Mouse (Mus musculus): ENCODE measurements at regions not wholly inside any gene's neighbourhood (a gene's known extent, or its start where the extent isn't known, plus 50 kb on each side); places are given as distances from the start of the nearest gene placed in this dataset.

GRCm38 (mm10) chr8:34473769-34474168 lies 362.2 kb upstream of the Gm10131 start:
- H3K27ac ChIP-seq (ENCODE audit: insufficient read depth, low read depth, low read length) = no peak overlapping the region
- H3K4me3 ChIP-seq (ENCODE audit: insufficient read depth, low read depth, low read length) = no peak overlapping the region
- 90% methylated on average over 10 of the region's 10 CpGs for WGBS
- TF ChIP-seq POLR2A (IDR thresholded peaks at IDR 0.05; ENCODE audit: insufficient read depth, low read depth, low read length) (no peak), CTCF (IDR thresholded peaks at IDR 0.05; ENCODE audit: insufficient read depth, low read depth, low read length) (no peak)
- H3K4me1 ChIP-seq (ENCODE audit: control insufficient read depth, insufficient read depth, low read length) = peaks cover 5% of the 10 kb centered on the region; the same call in 1 of the 2 replicates

GRCm38 (mm10) chr8:34473301-34473700 lies 361.8 kb upstream of the Gm10131 start:
- H3K4me1 ChIP-seq (ENCODE audit: control insufficient read depth, insufficient read depth, low read length) = peaks cover 5% of the 10 kb centered on the region; the same call in 1 of the 2 replicates
- H3K4me3 ChIP-seq (ENCODE audit: insufficient read depth, low read depth, low read length) = no peak overlapping the region
- no peak overlapping the region for H3K27ac ChIP-seq (ENCODE audit: insufficient read depth, low read depth, low read length)
- TF ChIP-seq POLR2A (IDR thresholded peaks at IDR 0.05; ENCODE audit: insufficient read depth, low read depth, low read length) (no peak), CTCF (IDR thresholded peaks at IDR 0.05; ENCODE audit: insufficient read depth, low read depth, low read length) (no peak)
- 84% methylated on average over 1 of the region's 1 CpGs for WGBS

- TF ChIP-seq POLR2A (IDR thresholded peaks at IDR 0.05; ENCODE audit: insufficient read depth, low read depth, low read length) (no peak), CTCF (IDR thresholded peaks at IDR 0.05; ENCODE audit: insufficient read depth, low read depth, low read length) (no peak)
- H3K4me1 ChIP-seq (ENCODE audit: control insufficient read depth, insufficient read depth, low read length) = peaks cover 5% of the 10 kb centered on the region; the same call in 1 of the 2 replicates
- no peak overlapping the region for H3K4me3 ChIP-seq (ENCODE audit: insufficient read depth, low read depth, low read length)
- 18% methylated on average over 6 of the region's 6 CpGs for WGBS
- H3K27ac ChIP-seq (ENCODE audit: insufficient read depth, low read depth, low read length) = no peak overlapping the region
Observed at GRCm38 (mm10) chr8:34472846-34473245, 361.3 kb upstream of the Gm10131 start.

GRCm38 (mm10) chr8:34472434-34472833 lies 360.9 kb upstream of the Gm10131 start:
- Histone ChIP-seq H3K4me3 (ENCODE audit: insufficient read depth, low read depth, low read length) (no peak overlapping the region), H3K4me1 (ENCODE audit: control insufficient read depth, insufficient read depth, low read length) (peaks cover 5% of the 10 kb centered on the region; the same call in 1 of the 2 replicates), H3K27ac (ENCODE audit: insufficient read depth, low read depth, low read length) (no peak overlapping the region)
- 40% methylated on average over 8 of the region's 8 CpGs for WGBS
- TF ChIP-seq CTCF (IDR thresholded peaks at IDR 0.05; ENCODE audit: insufficient read depth, low read depth, low read length) (no peak), POLR2A (IDR thresholded peaks at IDR 0.05; ENCODE audit: insufficient read depth, low read depth, low read length) (no peak)

GRCm38 (mm10) chr8:34469091-34469490 lies 357.6 kb upstream of the Gm10131 start:
- peaks cover 5% of the 10 kb centered on the region; the same call in 1 of the 2 replicates for H3K4me1 ChIP-seq (ENCODE audit: control insufficient read depth, insufficient read depth, low read length)
- WGBS = 57% methylated on average over 2 of the region's 2 CpGs
- no peak overlapping the region for H3K27ac ChIP-seq (ENCODE audit: insufficient read depth, low read depth, low read length)
- H3K4me3 ChIP-seq (ENCODE audit: insufficient read depth, low read depth, low read length) = no peak overlapping the region
- TF ChIP-seq POLR2A (IDR thresholded peaks at IDR 0.05; ENCODE audit: insufficient read depth, low read depth, low read length) (no peak), CTCF (IDR thresholded peaks at IDR 0.05; ENCODE audit: insufficient read depth, low read depth, low read length) (no peak)

GRCm38 (mm10) chr8:34466786-34467364 lies 355.3 kb upstream of the Gm10131 start:
- H3K4me3 ChIP-seq (ENCODE audit: insufficient read depth, low read depth, low read length) = no peak overlapping the region
- no peak overlapping the region for H3K27ac ChIP-seq (ENCODE audit: insufficient read depth, low read depth, low read length)
- no peaks in the 10 kb centered on the region for H3K4me1 ChIP-seq (ENCODE audit: control insufficient read depth, insufficient read depth, low read length)
- TF ChIP-seq POLR2A (IDR thresholded peaks at IDR 0.05; ENCODE audit: insufficient read depth, low read depth, low read length) (no peak), CTCF (IDR thresholded peaks at IDR 0.05; ENCODE audit: insufficient read depth, low read depth, low read length) (no peak)
- WGBS = 53% methylated on average over 5 of the region's 5 CpGs

DNA sequence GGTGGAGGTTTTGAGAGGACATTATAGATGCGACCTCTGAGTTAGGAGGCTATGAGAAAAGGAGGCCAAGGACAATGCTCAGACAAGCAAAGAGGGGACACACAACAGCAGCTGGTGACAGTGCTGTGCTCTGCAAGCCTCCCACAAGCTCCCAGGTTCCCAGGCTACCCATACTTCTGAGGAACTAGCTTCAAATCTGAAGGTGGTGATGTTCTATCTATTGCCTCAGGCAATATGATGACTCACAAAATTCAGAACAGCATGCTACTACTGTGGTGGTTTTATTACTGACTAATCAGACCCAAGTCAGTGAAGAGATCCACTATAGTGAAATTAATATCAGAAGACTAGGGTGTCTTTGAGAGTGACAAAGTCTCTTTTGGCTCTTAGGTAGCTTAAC lies 353.9 kb upstream of the Gm10131 start:
- Histone ChIP-seq H3K27ac (ENCODE audit: insufficient read depth, low read depth, low read length) (no peak overlapping the region), H3K4me1 (ENCODE audit: control insufficient read depth, insufficient read depth, low read length) (no peaks in the 10 kb centered on the region), H3K4me3 (ENCODE audit: insufficient read depth, low read depth, low read length) (no peak overlapping the region)
- WGBS = 100% methylated on average over 1 of the region's 1 CpGs
- no peak for TF ChIP-seq CTCF (IDR thresholded peaks at IDR 0.05; ENCODE audit: insufficient read depth, low read depth, low read length)
- TF ChIP-seq POLR2A (IDR thresholded peaks at IDR 0.05; ENCODE audit: insufficient read depth, low read depth, low read length) = no peak

DNA sequence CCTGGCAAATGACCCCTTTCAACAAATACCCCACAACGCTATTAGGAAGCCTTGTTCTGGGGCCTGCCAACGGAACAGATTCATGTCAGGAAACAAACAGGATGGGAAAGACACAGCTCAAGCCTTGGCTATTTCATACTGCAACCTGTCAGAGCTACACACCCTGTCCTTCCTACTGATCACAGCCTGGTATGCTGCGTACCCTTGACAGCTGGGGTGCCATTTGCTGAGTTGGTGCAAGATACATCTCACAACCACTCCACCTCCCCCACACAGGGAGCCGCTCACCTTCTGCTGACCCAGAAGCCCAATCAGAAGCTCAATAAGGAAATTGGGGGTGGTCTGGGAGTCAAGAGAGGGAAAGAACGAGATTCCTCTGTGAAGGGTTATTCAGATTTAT lies 350.7 kb upstream of the Gm10131 start:
- Histone ChIP-seq H3K27ac (ENCODE audit: insufficient read depth, low read depth, low read length) (no peak overlapping the region), H3K4me3 (ENCODE audit: insufficient read depth, low read depth, low read length) (no peak overlapping the region), H3K4me1 (ENCODE audit: control insufficient read depth, insufficient read depth, low read length) (no peaks in the 10 kb centered on the region)
- WGBS = 91% methylated on average over 5 of the region's 5 CpGs
- TF ChIP-seq CTCF (IDR thresholded peaks at IDR 0.05; ENCODE audit: insufficient read depth, low read depth, low read length) = no peak

- H3K4me1 ChIP-seq (ENCODE audit: control insufficient read depth, insufficient read depth, low read length) = no peaks in the 10 kb centered on the region
- no peak overlapping the region for H3K27ac ChIP-seq (ENCODE audit: insufficient read depth, low read depth, low read length)
- no peak overlapping the region for H3K4me3 ChIP-seq (ENCODE audit: insufficient read depth, low read depth, low read length)
- no peak for TF ChIP-seq CTCF (IDR thresholded peaks at IDR 0.05; ENCODE audit: insufficient read depth, low read depth, low read length)
- TF ChIP-seq POLR2A (IDR thresholded peaks at IDR 0.05; ENCODE audit: insufficient read depth, low read depth, low read length) = no peak
- 91% methylated on average over 8 of the region's 8 CpGs for WGBS
Observed at GRCm38 (mm10) chr8:34458300-34458699, 346.8 kb upstream of the Gm10131 start.

- Histone ChIP-seq H3K4me1 (ENCODE audit: control insufficient read depth, insufficient read depth, low read length) (no peaks in the 10 kb centered on the region), H3K4me3 (ENCODE audit: insufficient read depth, low read depth, low read length) (no peak overlapping the region), H3K27ac (ENCODE audit: insufficient read depth, low read depth, low read length) (no peak overlapping the region)
- TF ChIP-seq POLR2A (IDR thresholded peaks at IDR 0.05; ENCODE audit: insufficient read depth, low read depth, low read length) (no peak), CTCF (IDR thresholded peaks at IDR 0.05; ENCODE audit: insufficient read depth, low read depth, low read length) (no peak)
- WGBS = 74% methylated on average over 3 of the region's 3 CpGs
Observed at GRCm38 (mm10) chr8:34456543-34456942, 345.0 kb upstream of the Gm10131 start.
